Comparison of ENCODE assay signal across 12 mouse cellular contexts in genomic region chr2:129573701-129574273, GRCm38 (mm10). TPM values are rescaled to one million over a fixed set of nuclear protein-coding genes. Genes with fewer than 3 reads are reported as not detected.
DNase-seq lines count a peak whose midpoint lies in the region; ATAC-seq and TF ChIP-seq lines count a peak whose summit lies in the region.
"Had no signal": no experiment of that assay in that cellular context is flagged by ENCODE, and none has a peak within 500 bp of the region (broad histone marks: within the 10 kb centered on the region; RNA-seq: fewer than 3 reads in every experiment).

No protein-coding gene starts in this region.

- intact Hi-C loops in heart, postnatal 25 days (cut with DNase I) = no loop called here
- intact Hi-C loops in gastrocnemius, adult 2 months (cut with DNase I) = no loop called here

- H3K9me3 ChIP-seq in heart, embryonic 14.5 days (ENCODE audit: control insufficient read depth, low read length) = no peaks in the 10 kb centered on the region
- no peaks in the 10 kb centered on the region for H3K9me3 ChIP-seq in hindbrain, embryonic 11.5 days (ENCODE audit: control insufficient read depth, low read length)
- no peaks in the 10 kb centered on the region for H3K9me3 ChIP-seq in midbrain, embryonic 11.5 days (ENCODE audit: control insufficient read depth, low read length)

- no peak overlapping the region for H3K4me3 ChIP-seq in heart, embryonic 14.5 days (ENCODE audit: control insufficient read depth in 1 of 2, insufficient read depth in 1 of 2, low read depth in 1 of 2, low read length in 2 of 2)
- H3K4me3 ChIP-seq in hindbrain, embryonic 11.5 days (ENCODE audit: low read depth, low read length) = peak overlapping the region; percentile 22; the same call in 1 of the 2 replicates
- peak overlapping the region; percentile 26 for H3K4me3 ChIP-seq in midbrain, embryonic 11.5 days (ENCODE audit: low read depth, low read length)
- H3K4me3 ChIP-seq in gastrocnemius, adult 2 months = no peak overlapping the region

- H3K27ac ChIP-seq in heart, embryonic 14.5 days (replicated peaks in 1 of 2; ENCODE audit: control insufficient read depth in 1 of 2, insufficient read depth in 1 of 2, low read depth in 2 of 2, low read length in 2 of 2) = no peak overlapping the region
- H3K27ac ChIP-seq in hindbrain, embryonic 11.5 days (ENCODE audit: low read depth, low read length) = no peak overlapping the region
- H3K27ac ChIP-seq in midbrain, embryonic 11.5 days (ENCODE audit: low read depth, low read length) = no peak overlapping the region
- no peak overlapping the region for H3K27ac ChIP-seq in gastrocnemius, adult 2 months
- H3K27ac ChIP-seq: macrophage; stomach, postnatal 0 days had no signal

- H3K36me3 ChIP-seq in heart, embryonic 14.5 days (ENCODE audit: control insufficient read depth, insufficient read depth, low read length) = no peaks in the 10 kb centered on the region
- no peaks in the 10 kb centered on the region for H3K36me3 ChIP-seq in hindbrain, embryonic 11.5 days (ENCODE audit: control insufficient read depth, insufficient read depth, low read length)
- no peaks in the 10 kb centered on the region for H3K36me3 ChIP-seq in midbrain, embryonic 11.5 days (ENCODE audit: control insufficient read depth, insufficient read depth, low read length)

- H3K4me2 ChIP-seq in heart, embryonic 14.5 days (ENCODE audit: low read length) = peak overlapping the region; percentile 16
- peak overlapping the region; percentile 47 for H3K4me2 ChIP-seq in hindbrain, embryonic 11.5 days (replicated peaks; ENCODE audit: low read depth, low read length)
- H3K4me2 ChIP-seq in midbrain, embryonic 11.5 days = peak overlapping the region; percentile 58

- peaks cover 6 to 7% of the 10 kb centered on the region in 2 experiments; a peak in 3 of 4 replicates for H3K4me1 ChIP-seq in heart, embryonic 14.5 days (ENCODE audit: control insufficient read depth in 2 of 2, insufficient read depth in 2 of 2, low read length in 2 of 2)
- H3K4me1 ChIP-seq in hindbrain, embryonic 11.5 days (replicated peaks; ENCODE audit: control insufficient read depth, insufficient read depth, low read length) = no peaks in the 10 kb centered on the region
- H3K4me1 ChIP-seq in midbrain, embryonic 11.5 days (ENCODE audit: control insufficient read depth, insufficient read depth, low read length) = peaks cover 15% of the 10 kb centered on the region

- TF ChIP-seq CTCF in gastrocnemius, adult 2 months (IDR thresholded peaks at IDR 0.05) = no peak

- ATAC-seq in heart, embryonic 14.5 days (ENCODE audit: insufficient number of reproducible peaks, insufficient read depth, low FRiP score, low read depth) = no peak
- ATAC-seq in hindbrain, embryonic 11.5 days (ENCODE audit: low FRiP score) = no peak
- peak; percentile 66 for ATAC-seq in midbrain, embryonic 11.5 days (ENCODE audit: low FRiP score)

- H3K9ac ChIP-seq in heart, embryonic 14.5 days (ENCODE audit: low read length) = no peak overlapping the region
- peak overlapping the region; percentile 53; the same call in 1 of the 2 replicates for H3K9ac ChIP-seq in hindbrain, embryonic 11.5 days (ENCODE audit: low read depth, low read length)
- H3K9ac ChIP-seq in midbrain, embryonic 11.5 days (ENCODE audit: low read length) = peak overlapping the region; percentile 43

- DNase-seq in heart, postnatal 25 days (ENCODE audit: low spot score) = no peak
- peak; percentile 62 for DNase-seq in brain, adult 2 months (ENCODE audit: low read depth, low spot score)
- DNase-seq in hindbrain, embryonic 11.5 days (ENCODE audit: low spot score) = peak; percentile 19
- DNase-seq in midbrain, embryonic 11.5 days (ENCODE audit: low spot score, missing footprints) = peak; percentile 88
- no peak for DNase-seq in ovary, postnatal 36 days (ENCODE audit: low spot score)
- no peak for DNase-seq in gastrocnemius, adult 2 months
- no peak for DNase-seq in kidney, adult 9 months
- DNase-seq: cerebellum, adult 9-10 months had no signal

- H3K27me3 ChIP-seq in heart, embryonic 14.5 days (ENCODE audit: control insufficient read depth, insufficient read depth, low read length) = peaks cover 34% of the 10 kb centered on the region
- H3K27me3 ChIP-seq in hindbrain, embryonic 11.5 days (ENCODE audit: control insufficient read depth, insufficient read depth, low read length) = no peaks in the 10 kb centered on the region
- peaks cover 2% of the 10 kb centered on the region; the same call in 1 of the 2 replicates for H3K27me3 ChIP-seq in midbrain, embryonic 11.5 days (ENCODE audit: control insufficient read depth, insufficient read depth, low read length)

- 28% methylated on average over 4 of the region's 4 CpGs for WGBS in heart, embryonic 14.5 days
- 18% methylated on average over 4 of the region's 4 CpGs for WGBS in hindbrain, embryonic 11.5 days
- 18% methylated on average over 4 of the region's 4 CpGs for WGBS in midbrain, embryonic 11.5 days

RNA-seq across cellular contexts. Expression of gene Sirpa, which starts 18.8 kb away (rescaled TPM):
- 19.8 and 20.8 TPM in 2 replicates for polyA plus RNA-seq in heart, embryonic 14.5 days (2014; fragmentation: Nextera tagmentation; extraction: Ambion mirVana)
- total RNA-seq in heart, postnatal 25 days (2021) = 10 to 100 TPM; 24.6 to 28.1 TPM
- 17.2 and 18.4 TPM in 2 replicates for polyA plus RNA-seq in hindbrain, embryonic 11.5 days (2014; fragmentation: Nextera tagmentation; extraction: Ambion mirVana)
- 16.0 and 17.9 TPM in 2 replicates for polyA plus RNA-seq in midbrain, embryonic 11.5 days (2014; fragmentation: Nextera tagmentation; extraction: Ambion mirVana)
- 1 to 10 TPM; 5.0 to 7.4 TPM for total RNA-seq in gastrocnemius, adult 2 months (2021)

RNA-seq across cellular contexts. Expression of gene F830045P16Rik, which starts 37.4 kb away (rescaled TPM):
- polyA plus RNA-seq in heart, embryonic 14.5 days (2014; fragmentation: Nextera tagmentation; extraction: Ambion mirVana) = not detected in 2 replicates
- total RNA-seq in heart, postnatal 25 days (2021) = not detected
- polyA plus RNA-seq in hindbrain, embryonic 11.5 days (2014; fragmentation: Nextera tagmentation; extraction: Ambion mirVana) = not detected in 2 replicates
- polyA plus RNA-seq in midbrain, embryonic 11.5 days (2014; fragmentation: Nextera tagmentation; extraction: Ambion mirVana) = 0.10 TPM in 1 of 2 replicates, not detected in the other
- total RNA-seq in gastrocnemius, adult 2 months (2021) = not detected
- total RNA-seq: gastrocnemius, adult 8-10 months had no signal

Comparison
In these comparisons a context has a peak if more than half of its experiments do, and no peak if none do; other contexts are left out.
1. H3K4me3 ChIP-seq: peak in hindbrain, embryonic 11.5 days (single experiment) and midbrain, embryonic 11.5 days (single experiment); none in heart, embryonic 14.5 days (0 of 2) and gastrocnemius, adult 2 months (single experiment).
2. DNase-seq: peak in brain, adult 2 months (single experiment), hindbrain, embryonic 11.5 days (single experiment) and midbrain, embryonic 11.5 days (single experiment); none in heart, postnatal 25 days (single experiment), ovary, postnatal 36 days (single experiment), gastrocnemius, adult 2 months (single experiment) and kidney, adult 9 months (single experiment).
3. Peak in every context shown above with its lines, with median percentiles within 50 percentile points of each other: H3K4me2 ChIP-seq.